Mouse (Mus musculus): ENCODE measurements around the gene Gm9970. TPM values are rescaled to one million over a fixed set of nuclear protein-coding genes. Genes with fewer than 3 reads are reported as not detected.
"Not testable (repeated sequence)": the region's sequence is repeated elsewhere in the genome, so short reads cannot be mapped to it uniquely, and the experiment has no call there.

Gm9970 gene
- total RNA-seq, 2 experiments from 2014 or later: not detected

DNA sequence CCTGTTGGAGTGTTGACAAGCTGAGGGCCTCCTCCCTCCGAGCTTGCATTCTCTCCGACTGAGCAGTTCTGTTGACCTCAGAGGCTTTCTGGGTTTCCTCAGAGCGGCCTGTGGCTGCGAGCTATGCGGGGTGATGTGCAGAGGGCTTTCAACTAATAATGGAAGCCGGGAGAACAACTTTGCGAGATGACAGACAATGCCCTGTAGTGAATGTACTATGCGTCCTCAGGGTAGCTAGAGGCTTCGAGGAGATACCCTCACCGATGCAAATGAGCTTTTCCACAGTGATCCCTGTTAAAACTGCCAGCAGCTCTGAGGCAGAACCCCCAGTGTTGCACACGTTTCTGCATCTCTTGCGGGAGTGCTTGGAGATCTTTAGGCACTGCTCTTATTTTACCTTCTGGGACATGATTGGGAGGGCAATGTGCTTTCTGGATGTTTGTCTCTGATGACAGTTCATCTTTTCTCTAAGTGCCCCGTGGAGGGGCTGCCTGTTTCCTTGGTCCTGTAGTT, 546 bp upstream of the Gm9970 start:
- DNase-seq: no peak
- intact Hi-C loops (cut with DNase I): loop anchor here (2.0 kb wide), 1 partner anchor 21 kb away; the partner anchor contains the start of gene Ppm1g

DNA sequence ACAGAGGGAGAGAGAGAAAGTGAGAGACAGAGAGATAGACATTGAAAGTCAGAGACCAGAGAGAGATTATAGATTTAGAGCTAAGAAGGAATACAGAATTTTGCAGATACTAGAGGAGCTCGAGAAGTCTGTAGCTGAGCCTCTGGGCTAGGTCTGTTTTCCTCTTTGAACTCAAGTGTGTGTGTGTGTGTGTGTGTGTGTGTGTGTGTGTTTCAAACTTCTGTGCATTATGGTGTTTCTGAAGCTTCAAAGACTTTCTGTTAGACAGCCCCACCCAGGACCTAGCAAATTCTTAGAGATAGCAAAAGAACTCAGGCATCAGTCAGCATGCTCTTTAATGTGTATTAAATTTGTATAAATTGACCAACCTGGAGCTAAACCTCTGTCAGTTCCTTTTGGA, 14.4 kb downstream of the Gm9970 start:
- no peak for DNase-seq
- intact Hi-C loops (cut with DNase I): loop anchor here (10.0 kb wide), 1 partner anchor 228 kb away; the partner anchor contains the start of gene Zfp512

DNA sequence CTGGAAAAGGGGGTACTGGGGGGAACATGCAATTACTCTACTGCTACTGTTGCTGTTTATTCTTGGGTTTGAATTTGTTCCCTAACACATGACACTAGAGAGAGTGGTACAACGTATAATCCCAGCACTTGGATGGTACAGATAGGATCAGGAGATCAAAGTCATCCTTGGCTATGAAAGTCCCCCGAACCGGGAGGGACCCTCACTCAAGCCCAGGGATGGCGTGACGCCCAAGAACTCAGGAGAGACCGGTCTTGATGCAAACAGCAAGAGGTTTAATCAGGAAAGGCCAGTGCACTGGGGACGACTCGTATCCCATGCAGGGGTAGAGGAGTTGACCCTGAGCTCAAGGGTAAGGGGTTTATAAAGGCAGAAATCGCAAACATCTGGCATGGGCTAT, 18.3 kb downstream of the Gm9970 start:
- DNase-seq: no peak
- intact Hi-C loops (cut with DNase I): loop anchor here (10.0 kb wide), 1 partner anchor 232 kb away; the partner anchor contains the start of gene Zfp512

DNA sequence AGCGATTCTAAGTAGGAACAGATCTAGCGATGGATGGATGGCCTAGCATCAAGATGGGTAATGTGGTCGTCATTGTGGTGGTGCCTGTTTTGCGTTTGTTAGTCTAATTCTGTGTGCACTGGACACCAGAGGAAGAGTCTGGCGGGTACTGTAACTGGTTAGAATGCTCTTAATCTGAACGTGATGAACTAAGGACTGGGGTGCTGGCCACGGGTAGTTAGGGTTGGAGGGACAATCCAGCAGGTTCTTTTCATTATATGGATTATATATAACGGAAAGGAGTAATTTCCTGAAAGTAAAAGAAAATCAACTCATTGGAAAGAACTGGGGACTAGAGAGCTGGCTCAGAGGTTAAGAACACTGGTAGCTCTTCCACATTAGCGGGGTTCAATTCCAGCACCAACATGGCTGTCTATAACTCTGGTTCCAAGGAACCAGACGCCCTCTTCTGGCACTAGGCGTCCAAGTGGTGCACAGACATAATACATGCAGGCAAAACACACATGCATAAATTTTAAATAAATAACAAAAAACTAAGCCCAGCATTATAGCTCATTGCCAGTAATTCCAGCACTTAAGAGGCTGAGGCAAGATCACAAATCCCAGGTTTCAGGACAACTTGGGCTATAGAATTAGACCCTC, 19.6 kb downstream of the Gm9970 start:
- intact Hi-C loops (cut with DNase I): loop anchor here (2.0 to 10.0 kb wide), 3 partner anchors 19 to 233 kb away; partner anchors contain the start of genes Gm9970, Ift172, Nrbp1 and Zfp512
- no peak for DNase-seq

DNA sequence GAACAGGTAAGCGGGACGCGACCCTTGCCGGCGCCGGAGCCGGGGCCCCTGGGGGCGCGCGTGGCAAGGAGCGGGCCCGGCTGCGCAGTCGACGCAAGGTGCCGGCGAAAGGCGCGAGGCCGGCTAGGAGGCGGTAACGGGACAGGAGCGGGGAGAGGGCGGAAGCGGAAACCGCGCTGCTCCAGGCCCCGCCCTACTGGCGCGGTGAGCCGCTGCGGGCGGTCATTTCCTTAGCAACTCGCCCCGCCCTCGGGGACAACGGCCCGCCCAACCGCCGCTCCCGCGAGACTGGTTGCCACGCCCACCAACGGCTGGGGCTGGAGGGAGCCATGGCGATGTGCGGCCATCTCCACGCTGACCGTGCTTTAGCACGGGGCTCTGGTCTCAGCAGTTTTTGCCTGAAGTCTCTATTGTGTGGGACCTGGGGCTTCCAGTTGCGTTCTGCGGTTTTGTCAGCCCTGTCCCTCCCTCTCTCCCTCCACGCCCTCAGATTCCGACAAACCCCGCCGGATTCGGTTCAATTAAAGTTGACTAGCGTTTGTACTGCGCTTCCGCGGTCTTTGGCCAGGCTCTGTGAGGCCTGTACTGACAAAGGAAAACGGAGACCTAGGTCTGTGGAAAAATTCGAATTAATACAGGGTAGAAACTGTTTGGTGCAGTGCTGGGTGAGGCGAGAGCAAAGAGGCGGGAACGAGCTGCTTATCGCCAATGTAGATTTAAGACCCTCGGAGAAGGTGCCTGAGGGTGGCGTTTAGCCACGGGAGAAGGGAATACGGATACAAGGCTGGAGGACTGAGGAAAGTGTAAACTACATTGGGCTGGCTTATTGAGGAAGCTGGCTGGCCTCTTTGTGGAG, 20.4 kb downstream of the Gm9970 start, which contains the start of gene Ppm1g:
Ppm1g (minus strand) TSS at position 240 of the 856 bp plus-strand sequence.
- peak; percentile 99 to 100 for DNase-seq
- intact Hi-C loops (cut with DNase I): loop anchor here (2.0 to 10.0 kb wide), 3 partner anchors 20 to 234 kb away; partner anchors contain the start of genes Gm9970, Ift172, Nrbp1 and Zfp512

DNA sequence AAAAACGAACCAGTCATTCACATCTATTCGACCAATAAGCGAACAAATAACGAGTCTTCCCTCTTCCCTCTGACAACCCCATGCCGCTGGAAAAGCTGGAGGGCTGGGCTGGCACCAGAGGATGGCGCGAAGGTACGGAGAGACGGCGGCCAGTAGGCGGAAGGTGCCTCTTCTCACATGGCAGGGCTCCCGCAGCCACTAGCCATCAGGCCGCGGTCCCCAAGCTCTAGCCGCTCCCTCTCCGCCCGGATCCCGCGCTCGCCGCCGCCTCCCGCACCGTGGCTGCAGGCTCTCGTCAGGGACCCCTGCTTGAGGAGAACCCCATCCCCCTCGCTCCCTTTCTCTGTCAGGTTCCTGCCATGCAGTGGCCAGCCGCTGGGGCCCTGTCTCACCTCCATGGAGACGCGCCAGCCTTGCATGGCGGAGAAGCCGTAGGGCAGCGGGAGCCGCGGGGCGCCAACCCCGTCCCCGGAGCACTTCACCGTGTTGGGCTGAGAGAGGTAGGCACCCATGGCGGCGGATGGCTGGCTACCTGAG, 21.1 kb downstream of the Gm9970 start:
- intact Hi-C loops (cut with DNase I): loop anchor here (2.0 to 10.0 kb wide), 4 partner anchors 21 to 235 kb away; partner anchors contain the start of genes Gm9970, Ift172, Nrbp1 and Zfp512
- peak in 1 of 2 experiments; percentile 58 for DNase-seq

DNA sequence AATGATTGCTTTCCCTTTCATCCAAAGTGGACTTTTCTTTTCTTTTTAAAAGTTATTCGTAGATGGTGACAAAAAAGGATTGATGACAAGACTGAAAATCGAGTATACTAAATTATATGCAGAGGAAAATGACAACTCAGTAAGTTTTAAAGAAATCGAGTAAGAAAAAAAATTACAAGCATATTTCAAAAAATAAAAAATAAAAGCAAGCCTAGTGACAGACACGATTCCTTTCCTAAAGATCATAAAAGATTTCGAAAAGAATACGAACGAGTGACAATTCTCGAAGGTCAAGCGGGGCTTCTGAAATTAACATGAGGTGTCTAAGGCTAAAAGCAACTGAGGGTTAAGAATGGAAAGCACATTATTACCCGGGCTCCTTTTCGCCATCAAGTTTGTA, 21.6 kb downstream of the Gm9970 start:
- DNase-seq: no peak
- intact Hi-C loops (cut with DNase I): loop anchor here (5.0 kb wide), 1 partner anchor 108 kb away; no protein-coding TSS in a partner anchor

DNA sequence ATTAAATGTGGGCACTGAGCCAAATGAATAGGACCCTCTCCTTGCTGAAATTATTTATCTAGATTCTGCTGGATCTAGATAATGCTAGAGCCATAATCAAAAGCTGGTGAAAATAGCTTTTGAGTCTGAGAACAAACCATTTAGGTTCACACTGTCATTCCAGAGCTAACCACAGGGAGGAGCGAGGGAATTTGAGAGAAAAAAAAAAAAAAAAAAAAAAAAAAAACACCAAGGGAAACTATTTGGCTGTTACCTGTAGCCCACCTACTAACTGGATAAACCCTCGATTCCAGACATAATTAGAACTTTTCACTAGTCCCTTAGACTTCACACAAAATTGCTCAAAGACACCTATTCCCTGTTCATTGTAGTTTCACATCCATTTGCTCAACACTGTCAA, 22.0 kb downstream of the Gm9970 start:
- intact Hi-C loops (cut with DNase I): loop anchor here (5.0 kb wide), 1 partner anchor 108 kb away; no protein-coding TSS in a partner anchor
- no peak for DNase-seq

DNA sequence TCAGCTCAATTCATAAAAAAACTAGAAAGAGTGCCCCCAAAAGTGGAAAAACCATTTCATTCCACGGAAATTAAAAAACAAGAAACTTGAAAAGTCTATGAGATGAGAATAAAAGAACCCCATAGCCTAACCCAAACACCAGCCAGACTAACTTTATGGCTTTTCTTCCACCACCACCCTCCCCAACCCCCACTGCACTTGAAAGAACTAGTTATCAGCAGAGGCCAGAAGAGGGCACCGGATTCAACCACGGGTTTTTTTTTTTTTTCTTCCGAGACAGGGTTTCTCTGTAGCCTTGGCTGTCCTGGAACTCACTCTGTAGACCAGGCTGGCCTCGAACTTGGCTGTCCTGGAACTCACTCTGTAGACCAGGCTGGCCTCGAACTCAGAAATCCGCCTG, 22.7 kb downstream of the Gm9970 start:
- intact Hi-C loops (cut with DNase I): loop anchor here (5.0 kb wide), 1 partner anchor 109 kb away; no protein-coding TSS in a partner anchor
- DNase-seq: no peak

DNA sequence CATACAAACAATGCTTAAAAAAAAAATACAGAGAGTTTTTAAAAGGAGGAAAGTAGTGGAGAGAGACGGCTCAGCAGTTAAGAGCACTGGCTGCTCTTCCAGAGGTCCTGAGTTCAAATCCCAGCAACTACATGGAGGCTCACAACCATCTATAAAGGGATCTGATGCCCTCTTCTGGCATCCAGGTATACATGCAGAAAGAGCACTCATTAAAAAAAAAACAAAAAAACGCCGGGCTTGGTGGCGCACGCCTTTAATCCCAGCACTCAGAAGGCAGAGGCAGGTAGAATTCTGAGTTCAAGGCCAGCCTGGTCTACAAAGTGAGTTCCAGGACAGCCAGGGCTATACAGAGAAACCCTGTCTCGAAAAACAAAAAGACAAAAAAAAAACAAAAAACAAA, 24.5 kb downstream of the Gm9970 start:
- not testable (repeated sequence) for DNase-seq
- intact Hi-C loops (cut with DNase I): loop anchor here (5.0 kb wide), 1 partner anchor 111 kb away; no protein-coding TSS in a partner anchor

DNA sequence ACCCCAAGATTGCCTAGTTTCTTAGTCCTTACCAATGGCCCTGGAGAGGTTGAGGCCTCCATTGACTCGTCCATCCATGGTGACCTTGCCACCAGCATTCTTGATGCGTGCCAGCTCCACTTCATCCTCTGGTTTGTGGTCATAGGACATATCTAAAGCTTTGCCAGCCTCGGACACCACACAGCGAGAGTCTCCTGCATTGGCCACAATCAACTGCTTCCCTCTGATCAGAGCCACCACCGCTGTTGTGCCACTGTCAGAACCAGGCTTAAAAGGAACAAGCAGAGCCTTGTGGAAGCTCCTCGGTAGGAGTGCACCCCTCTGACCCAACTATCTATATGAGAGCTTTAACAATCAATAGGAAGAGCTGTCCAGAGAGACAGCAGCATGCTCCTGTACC, 36.6 kb downstream of the Gm9970 start:
- DNase-seq: no peak
- intact Hi-C loops (cut with DNase I): no loop called here

DNA sequence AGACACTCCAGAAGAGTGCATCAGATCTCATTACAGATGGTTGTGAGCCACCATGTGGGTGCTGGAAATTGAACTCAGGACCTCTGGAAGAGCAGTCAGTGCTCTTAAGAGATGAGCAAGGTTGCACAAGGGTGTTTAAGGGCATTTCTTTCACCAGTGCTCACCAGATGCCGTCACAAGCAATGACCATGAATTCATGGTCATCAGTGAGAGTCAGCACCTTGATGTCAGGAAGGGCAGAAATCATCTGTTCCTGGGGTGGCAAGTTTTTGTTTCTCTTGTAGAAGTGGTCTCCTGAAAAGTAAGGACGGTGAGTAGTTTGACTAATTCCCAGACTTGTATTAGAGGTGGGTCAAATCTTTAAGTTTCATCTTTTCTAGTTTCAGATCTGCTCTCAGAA, 37.2 kb downstream of the Gm9970 start:
- intact Hi-C loops (cut with DNase I): no loop called here

DNA sequence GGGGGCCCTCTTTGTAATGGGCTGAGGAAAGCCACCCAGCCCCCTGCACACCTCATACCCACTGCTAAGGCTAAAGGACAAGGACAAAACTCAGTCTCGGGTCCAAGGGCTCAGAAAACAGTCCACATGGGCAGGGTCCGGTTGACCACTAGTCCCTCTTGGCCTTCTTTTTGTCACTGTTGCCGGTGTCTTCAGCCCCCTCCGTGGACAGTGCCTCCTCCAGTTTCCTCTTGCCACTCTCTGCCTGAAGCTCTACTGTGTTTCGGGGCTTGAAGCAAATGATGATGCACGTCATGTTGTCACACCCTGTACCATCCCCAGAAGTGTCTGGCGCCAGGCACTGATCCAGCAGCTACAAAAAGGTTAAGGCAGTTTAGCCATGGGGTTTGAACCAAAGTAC, 38.1 kb downstream of the Gm9970 start:
- no peak for DNase-seq
- intact Hi-C loops (cut with DNase I): no loop called here

More for the DNA sequence above, 37.2 kb downstream of the Gm9970 start:
- no peak for DNase-seq

DNA sequence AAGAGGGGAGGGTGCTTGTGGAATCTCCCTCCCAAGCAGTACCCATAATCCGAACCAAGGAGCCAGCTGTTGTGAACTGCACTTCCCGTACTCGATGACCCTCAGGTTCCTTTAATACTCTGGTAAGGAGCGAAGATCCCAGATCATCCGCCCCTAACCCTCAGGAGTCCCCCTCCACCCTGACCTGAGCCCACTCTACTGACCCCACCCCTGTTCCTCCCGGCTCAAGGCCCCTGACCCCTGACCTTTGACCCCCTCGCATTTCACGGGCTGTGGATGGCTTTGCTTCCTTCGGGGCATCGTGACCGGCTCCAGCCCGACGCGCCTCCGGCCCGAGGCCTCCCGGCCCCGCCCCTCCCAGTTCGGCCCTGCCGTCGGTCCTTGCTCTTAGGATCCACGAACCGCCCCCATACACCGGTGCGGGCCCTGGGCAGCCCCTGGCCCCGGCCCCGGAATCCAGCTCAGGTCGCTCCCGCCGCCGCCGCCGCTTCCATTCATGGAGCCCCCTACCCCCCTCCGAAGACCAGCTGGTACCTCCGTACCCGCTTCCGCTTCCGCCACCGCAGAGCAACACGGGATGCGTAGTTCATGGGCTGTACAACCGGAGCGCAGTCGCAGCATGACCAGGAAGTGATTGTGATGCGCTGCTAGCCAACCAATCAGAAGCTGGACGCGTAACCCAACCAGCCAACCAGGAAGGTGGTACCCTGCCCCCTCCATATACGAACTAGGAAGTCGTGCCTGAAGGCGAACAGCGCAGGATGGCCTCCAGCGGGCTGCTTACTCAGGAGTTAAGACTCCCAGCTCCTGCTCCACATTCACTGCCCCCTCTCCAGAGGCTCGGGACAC, 39.1 kb downstream of the Gm9970 start, which contains the start of gene Zfp513:
Zfp513 (minus strand) TSS at position 562 of the 849 bp plus-strand sequence.
- DNase-seq: peak; percentile 92 to 94
- intact Hi-C loops (cut with DNase I): no loop called here

DNA sequence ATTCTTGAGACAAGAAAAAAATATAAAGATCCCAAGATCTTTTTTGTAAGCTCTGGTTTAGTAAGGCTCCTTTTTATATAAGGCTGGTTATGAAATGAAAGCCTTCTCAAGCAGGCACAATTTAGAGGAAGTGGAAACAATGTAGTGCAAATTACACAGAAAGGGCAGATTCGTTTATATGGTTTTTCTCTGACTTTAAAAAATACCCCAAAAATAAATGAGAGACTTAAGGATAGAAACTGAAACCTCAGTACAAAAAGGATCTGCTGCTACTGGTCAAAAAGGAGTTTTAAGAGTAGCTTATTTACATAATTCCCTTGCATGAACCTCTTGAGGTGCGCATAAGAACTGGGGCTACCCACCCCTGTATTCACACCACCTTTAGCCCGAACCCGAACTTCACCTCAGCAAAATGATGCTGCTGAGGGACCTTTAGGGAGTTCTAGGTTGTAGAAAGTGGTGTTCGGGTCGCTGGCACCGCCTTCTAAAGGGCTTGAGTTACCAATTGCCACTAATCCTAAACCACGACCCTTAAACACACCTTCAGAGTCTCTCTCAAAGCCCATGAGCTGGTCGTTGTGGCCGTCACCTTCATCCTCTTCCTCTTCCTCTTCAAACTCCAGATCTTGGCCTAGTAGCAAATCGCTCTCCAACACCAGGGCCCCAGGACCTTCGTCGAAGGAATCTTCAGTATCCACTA, 39.8 kb downstream of the Gm9970 start:
- no peak for DNase-seq
- intact Hi-C loops (cut with DNase I): no loop called here

DNA sequence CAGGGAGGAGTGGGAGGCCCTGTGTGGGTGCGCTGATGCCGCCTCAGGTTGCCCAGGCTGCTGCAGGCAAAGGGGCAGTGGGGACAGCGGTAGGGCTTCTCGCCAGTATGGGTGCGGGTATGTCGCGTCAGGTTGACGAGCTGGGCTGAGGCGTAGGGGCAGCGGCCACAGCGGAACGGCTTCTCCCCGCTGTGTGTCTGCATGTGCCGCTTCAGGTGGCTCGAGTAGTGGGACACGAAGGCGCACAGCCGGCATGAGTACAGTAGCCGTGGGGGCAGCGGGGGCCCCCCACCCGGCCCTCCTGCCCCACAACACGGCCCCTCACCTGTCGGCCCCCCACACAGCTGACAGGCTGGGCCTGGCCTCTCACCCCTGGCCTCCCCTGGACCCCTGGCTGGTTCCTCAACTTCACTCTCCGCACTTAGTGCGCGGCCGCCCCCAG, 40.7 kb downstream of the Gm9970 start:
- intact Hi-C loops (cut with DNase I): no loop called here
- no peak for DNase-seq

DNA sequence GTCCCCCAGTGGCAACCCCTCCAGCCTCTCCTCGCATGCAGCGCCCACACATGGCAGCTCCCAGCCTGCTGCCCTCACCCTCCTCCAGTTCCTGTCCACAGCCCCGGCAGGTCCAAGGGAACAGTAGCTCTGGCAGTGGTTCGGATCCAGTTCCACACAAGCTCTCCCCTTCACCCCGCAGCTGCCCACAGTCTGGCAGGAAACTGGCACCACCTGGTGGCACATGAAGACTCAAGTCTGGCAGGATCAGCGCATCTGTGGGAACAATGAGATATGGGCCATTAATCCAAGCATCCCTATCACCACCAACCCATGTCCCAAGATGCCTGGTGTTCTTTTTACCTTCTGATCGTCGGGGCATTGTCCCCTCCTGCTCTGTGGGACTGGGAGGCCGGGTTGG, 41.1 kb downstream of the Gm9970 start:
- intact Hi-C loops (cut with DNase I): no loop called here
- DNase-seq: no peak

DNA sequence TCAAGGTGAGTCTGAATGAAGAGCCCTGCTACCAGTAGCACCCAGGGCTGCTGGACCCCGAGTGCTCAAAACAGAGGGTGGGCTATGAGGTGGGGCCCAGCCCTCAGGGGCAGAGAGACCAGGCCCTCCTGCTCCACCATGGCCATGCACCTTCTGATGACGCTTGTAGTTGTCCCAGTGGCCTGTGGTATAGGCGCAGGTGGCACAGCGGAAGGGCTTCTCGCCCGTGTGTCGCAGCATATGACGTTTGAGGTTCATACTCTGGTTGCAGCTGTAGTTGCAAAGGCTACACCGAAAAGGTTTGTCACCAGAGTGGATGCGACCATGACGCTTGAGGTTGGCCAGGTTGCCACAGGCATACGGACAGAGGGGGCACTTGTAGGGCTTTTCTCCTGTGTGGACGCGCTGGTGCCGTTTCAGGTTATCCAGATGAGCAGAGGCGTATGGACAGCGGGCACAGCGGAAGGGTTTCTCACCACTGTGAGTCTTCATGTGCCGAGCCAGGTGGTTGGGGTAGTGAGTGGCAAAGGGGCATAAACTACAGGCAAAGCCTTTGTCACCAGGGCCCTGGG, 41.6 kb downstream of the Gm9970 start:
- no peak for DNase-seq
- intact Hi-C loops (cut with DNase I): no loop called here
